ENCODE assay signal across 8 mouse cellular contexts in genomic region chr4:138456536-138456935, GRCm38 (mm10). TPM values are rescaled to one million over a fixed set of nuclear protein-coding genes. Genes with fewer than 3 reads are reported as not detected.
DNase-seq lines count a peak whose midpoint lies in the region; ATAC-seq and TF ChIP-seq lines count a peak whose summit lies in the region.

No protein-coding gene starts in this region.

- TF ChIP-seq EP300 in stomach, postnatal 0 days (optimal IDR thresholded peaks at IDR 0.05) = no peak

- ATAC-seq in liver, embryonic 11.5 days (replicated peaks; ENCODE audit: low FRiP score) = no peak
- ATAC-seq in stomach, postnatal 0 days (ENCODE audit: low FRiP score, low TSS enrichment) = no peak
- ATAC-seq in monocyte, adult 5-6 weeks (replicated peaks; ENCODE audit: insufficient number of reproducible peaks, low FRiP score, low TSS enrichment, poor library complexity, severe bottlenecking) = no peak

- H3K36me3 ChIP-seq in spleen, adult 2 months (ENCODE audit: control insufficient read depth, insufficient read depth, low read length) = no peaks in the 10 kb centered on the region
- H3K36me3 ChIP-seq in liver, embryonic 11.5 days (ENCODE audit: control insufficient read depth, insufficient read depth, low read length) = no peaks in the 10 kb centered on the region
- no peaks in the 10 kb centered on the region for H3K36me3 ChIP-seq in stomach, postnatal 0 days (ENCODE audit: control insufficient read depth, insufficient read depth, low read length)

- H3K9me3 ChIP-seq in liver, embryonic 11.5 days (ENCODE audit: control insufficient read depth, low read length) = no peaks in the 10 kb centered on the region
- H3K9me3 ChIP-seq in stomach, postnatal 0 days (ENCODE audit: control insufficient read depth, low read length) = no peaks in the 10 kb centered on the region

- H3K4me1 ChIP-seq in spleen, adult 2 months (ENCODE audit: control insufficient read depth, insufficient read depth, insufficient read length) = peaks cover 16% of the 10 kb centered on the region
- peaks cover 15% of the 10 kb centered on the region for H3K4me1 ChIP-seq in liver, embryonic 11.5 days (replicated peaks; ENCODE audit: control insufficient read depth, insufficient read depth, low read length)
- peaks cover 3% of the 10 kb centered on the region; the same call in 1 of the 2 replicates for H3K4me1 ChIP-seq in stomach, postnatal 0 days (replicated peaks; ENCODE audit: control insufficient read depth, insufficient read depth)

- 19% methylated on average over 6 of the region's 8 CpGs for WGBS in spleen, adult 2 months
- under 1% methylated on average over 8 of the region's 8 CpGs for WGBS in liver, embryonic 11.5 days
- WGBS in stomach, postnatal 0 days = 44% methylated on average over 5 of the region's 8 CpGs

- peak overlapping the region; percentile 71 for H3K4me2 ChIP-seq in liver, embryonic 11.5 days
- peak overlapping the region; percentile 86 for H3K4me2 ChIP-seq in stomach, postnatal 0 days (replicated peaks; ENCODE audit: low read depth)

- H3K4me3 ChIP-seq in spleen, adult 2 months (ENCODE audit: extremely low read depth, insufficient read depth, insufficient read length) = peak overlapping the region; percentile 57; the same call in 1 of the 2 replicates
- peak overlapping the region; percentile 73 for H3K4me3 ChIP-seq in liver, embryonic 11.5 days (ENCODE audit: low read depth, low read length)
- H3K4me3 ChIP-seq in stomach, postnatal 0 days (ENCODE audit: low read depth, low read length) = peak overlapping the region; percentile 82

- H3K27ac ChIP-seq in spleen, adult 2 months (ENCODE audit: insufficient read depth, low read length) = no peak overlapping the region
- no peak overlapping the region for H3K27ac ChIP-seq in liver, embryonic 11.5 days (ENCODE audit: low read depth, low read length)
- no peak overlapping the region; the same call in 1 of the 2 replicates for H3K27ac ChIP-seq in stomach, postnatal 0 days (replicated peaks)

- H3K27me3 ChIP-seq in spleen, adult 2 months (ENCODE audit: control insufficient read depth, insufficient read depth, low read length) = peaks cover 30% of the 10 kb centered on the region
- peaks cover 81% of the 10 kb centered on the region for H3K27me3 ChIP-seq in liver, embryonic 11.5 days (replicated peaks; ENCODE audit: control insufficient read depth, insufficient read depth, low read length)
- no peaks in the 10 kb centered on the region for H3K27me3 ChIP-seq in stomach, postnatal 0 days (ENCODE audit: control insufficient read depth, insufficient read depth, low read length)

- TF ChIP-seq CTCF in spleen, adult 2 months (IDR thresholded peaks at IDR 0.05; ENCODE audit: extremely low read depth, insufficient read depth, insufficient read length, insufficient replicate concordance) = no peak
- TF ChIP-seq CTCF in stomach, postnatal 0 days (IDR thresholded peaks at IDR 0.05; ENCODE audit: low read depth) = peak; percentile 10; the same call in 1 of the 2 replicates

- peak overlapping the region; percentile 70 for H3K9ac ChIP-seq in liver, embryonic 11.5 days (ENCODE audit: low read depth, low read length)
- peak overlapping the region; percentile 86 for H3K9ac ChIP-seq in stomach, postnatal 0 days (ENCODE audit: low read length)

- TF ChIP-seq POLR2A in spleen, adult 2 months (IDR thresholded peaks at IDR 0.05; ENCODE audit: low read depth, low read length) = no peak

- DNase-seq in embryo, embryonic 10 days (ENCODE audit: low spot score) = peak; percentile 45
- no peak for DNase-seq in embryo, embryonic 9.5 days (ENCODE audit: extremely low spot score)
- DNase-seq in spleen, adult 2 months (ENCODE audit: low read depth in 1 of 2, low spot score in 2 of 2) = no peak
- DNase-seq in spleen, postnatal 36 days (ENCODE audit: low spot score in 2 of 2) = no peak
- DNase-seq in liver, embryonic 11.5 days (ENCODE audit: low spot score) = no peak
- no peak for DNase-seq in stomach, postnatal 0 days (ENCODE audit: low spot score)
- no peak for DNase-seq in spleen, postnatal 10 days (ENCODE audit: low spot score in 2 of 2)

RNA-seq across cellular contexts. Expression of gene Camk2n1, which starts 2.4 kb away (rescaled TPM):
- 9.2 and 14.4 TPM in 2 replicates for polyA plus RNA-seq in spleen, adult 2 months (2012; rRNA removed)
- 2.1 TPM in 2 replicates for polyA plus RNA-seq in liver, embryonic 11.5 days (2014; fragmentation: Nextera tagmentation; extraction: Ambion mirVana)
- 4.5 and 4.8 TPM in 2 replicates for polyA plus RNA-seq in stomach, postnatal 0 days (2015; fragmentation: Nextera tagmentation; extraction: Ambion mirVana)
- 10.8 to 19.2 TPM (median 11.3 TPM) in 3 replicates for total RNA-seq in monocyte, adult 5-6 weeks (2017)

RNA-seq across cellular contexts. Expression of gene Mul1, which starts 22.1 kb away (rescaled TPM):
- polyA plus RNA-seq in spleen, adult 2 months (2012; rRNA removed) = 7.8 and 8.7 TPM in 2 replicates
- polyA plus RNA-seq in liver, embryonic 11.5 days (2014; fragmentation: Nextera tagmentation; extraction: Ambion mirVana) = 15.1 and 17.9 TPM in 2 replicates
- polyA plus RNA-seq in stomach, postnatal 0 days (2015; fragmentation: Nextera tagmentation; extraction: Ambion mirVana) = 17.1 and 18.7 TPM in 2 replicates
- 10.8 to 12.0 TPM (median 11.9 TPM) in 3 replicates for total RNA-seq in monocyte, adult 5-6 weeks (2017)
